Mouse (Mus musculus) MEL (cell line): ENCODE data around the gene Card11. TPM values are rescaled to one million over a fixed set of nuclear protein-coding genes. Genes with fewer than 3 reads are reported as not detected.

Source experiments
- DNase-seq: peaks from one replicate; pipeline ENCODE4 v3.0.0; 2011; ENCODE audit warnings: low read depth, low spot score
- H3K27ac ChIP-seq: 2 replicates; pipeline ENCODE4 v1.5.1; 2012; ENCODE audit warnings: low read depth, mild to moderate bottlenecking, control low read depth, low read length, moderate library complexity; ENCODE audit not compliant: control insufficient read depth
- H3K27me3 ChIP-seq, 2 experiments: fragments of 150-350 bp in 1 of 2; sonication (generic) in 1 of 2; 2 replicates each; pipeline ENCODE4 v1.6.1; 2012; ENCODE audit warnings: low read length in 2 of 2, mild to moderate bottlenecking in 2 of 2, improper control_type of control experiment in 1 of 2, moderate library complexity in 1 of 2; ENCODE audit not compliant: insufficient read depth in 2 of 2, control insufficient read depth in 1 of 2
- H3K36me3 ChIP-seq, 2 experiments: 2 replicates each; pipeline ENCODE4 v1.6.1; 2012 to 2014; ENCODE audit warnings: low read length in 2 of 2, improper control_type of control experiment in 1 of 2, inconsistent platforms in 1 of 2, mild to moderate bottlenecking in 1 of 2; ENCODE audit not compliant: insufficient read depth in 2 of 2, control insufficient read depth in 1 of 2
- H3K4me1 ChIP-seq, 2 experiments: fragments of 150-350 bp in 1 of 2; sonication (generic) in 1 of 2; 2 replicates each; pipeline ENCODE4 v1.6.1; 2012; ENCODE audit warnings: low read length in 2 of 2, improper control_type of control experiment in 1 of 2, mild to moderate bottlenecking in 1 of 2; ENCODE audit not compliant: insufficient read depth in 2 of 2, control insufficient read depth in 1 of 2
- H3K4me3 ChIP-seq, 2 experiments: fragments of 150-350 bp in 1 of 2; sonication (generic) in 1 of 2; 2 replicates each; pipeline ENCODE4 v1.5.1; 2012; ENCODE audit warnings: low read depth in 2 of 2, low read length in 2 of 2, mild to moderate bottlenecking in 2 of 2, moderate library complexity in 2 of 2, control low read depth in 1 of 2, improper control_type of control experiment in 1 of 2; ENCODE audit not compliant: control insufficient read depth in 1 of 2, insufficient read depth in 1 of 2
- H3K79me2 ChIP-seq: 2 replicates; pipeline ENCODE4 v1.6.1; 2012; ENCODE audit warnings: mild to moderate bottlenecking, low read length, moderate library complexity; ENCODE audit not compliant: control insufficient read depth, poor library complexity, insufficient read depth
- H3K9ac ChIP-seq: 2 replicates; pipeline ENCODE4 v1.6.1; 2012; ENCODE audit warnings: low read depth, mild to moderate bottlenecking, control low read depth, low read length, moderate library complexity; ENCODE audit not compliant: control insufficient read depth, poor library complexity, severe bottlenecking
- H3K9me3 ChIP-seq: fragments of 150-350 bp; sonication (generic); replicated peaks from 2 replicates; pipeline ENCODE4 v1.6.1; 2012; ENCODE audit warnings: mild to moderate bottlenecking, low read length, improper control_type of control experiment, moderate library complexity; ENCODE audit not compliant: insufficient read depth
- BHLHE40 ChIP-seq: IDR thresholded peaks from 2 replicates; pipeline ENCODE4 v1.6.1; 2012; ENCODE audit warnings: low read depth, mild to moderate bottlenecking, inconsistent platforms, low read length, improper control_type of control experiment, borderline replicate concordance
- CHD2 ChIP-seq: IDR thresholded peaks from 2 replicates; pipeline ENCODE4 v1.6.1; 2011; ENCODE audit warnings: low read length, improper control_type of control experiment
- CTCF ChIP-seq, 3 experiments: IDR thresholded peaks in 2 of 3; conservative IDR thresholded peaks in 1 of 3; 2 replicates each; pipeline ENCODE4 v1.5.1; 2011 to 2012; ENCODE audit warnings: low read length in 3 of 3, low read depth in 2 of 3, mild to moderate bottlenecking in 2 of 3, improper control_type of control experiment in 1 of 3, inconsistent platforms in 1 of 3, mixed read lengths in 1 of 3, moderate library complexity in 1 of 3; ENCODE audit not compliant: control insufficient read depth in 1 of 3, insufficient read depth in 1 of 3, poor library complexity in 1 of 3, severe bottlenecking in 1 of 3
- E2F4 ChIP-seq: IDR thresholded peaks from 2 replicates; pipeline ENCODE4 v1.6.1; 2011; ENCODE audit warnings: low read depth, low read length, improper control_type of control experiment, borderline replicate concordance
- ELF1 ChIP-seq: IDR thresholded peaks from 2 replicates; pipeline ENCODE4 v1.6.1; 2014; ENCODE audit warnings: low read depth, mild to moderate bottlenecking, inconsistent platforms, low read length, improper control_type of control experiment, moderate library complexity
- ETS1 ChIP-seq: IDR thresholded peaks from 2 replicates; pipeline ENCODE4 v1.6.1; 2012; ENCODE audit warnings: low read depth, mild to moderate bottlenecking, inconsistent platforms, low read length, improper control_type of control experiment, moderate library complexity
- GABPA ChIP-seq: IDR thresholded peaks from 2 replicates; pipeline ENCODE4 v1.6.1; 2012; ENCODE audit warnings: low read depth, mild to moderate bottlenecking, inconsistent platforms, low read length, improper control_type of control experiment, moderate library complexity
- MEF2A ChIP-seq: IDR thresholded peaks from 2 replicates; pipeline ENCODE4 v1.6.1; 2014; ENCODE audit warnings: low read depth, mild to moderate bottlenecking, inconsistent platforms, low read length, improper control_type of control experiment; ENCODE audit not compliant: poor library complexity, insufficient replicate concordance, severe bottlenecking; ENCODE audit errors: extremely low read depth
- NELFE ChIP-seq: IDR thresholded peaks from 2 replicates; pipeline ENCODE4 v1.6.1; 2011; ENCODE audit warnings: low read depth, low read length, improper control_type of control experiment
- POLR2A ChIP-seq, 2 experiments: IDR thresholded peaks; 2 replicates each; pipeline ENCODE4 v1.6.1; 2011 to 2012; ENCODE audit warnings: low read length in 2 of 2, mild to moderate bottlenecking in 2 of 2, control low read depth in 1 of 2, improper control_type of control experiment in 1 of 2, low read depth in 1 of 2, moderate library complexity in 1 of 2; ENCODE audit not compliant: control insufficient read depth in 1 of 2, insufficient read depth in 1 of 2, poor library complexity in 1 of 2
- POLR2AphosphoS2 ChIP-seq: IDR thresholded peaks from 2 replicates; pipeline ENCODE4 v1.6.1; 2011; ENCODE audit warnings: low read length, improper control_type of control experiment
- RCOR1 ChIP-seq: IDR thresholded peaks from 2 replicates; pipeline ENCODE4 v1.6.1; 2012; ENCODE audit warnings: low read depth, mild to moderate bottlenecking, inconsistent platforms, low read length, improper control_type of control experiment
- TAL1 ChIP-seq: IDR thresholded peaks from 2 replicates; pipeline ENCODE4 v1.6.1; 2012; ENCODE audit warnings: mild to moderate bottlenecking, inconsistent platforms, low read length, moderate library complexity, mixed read lengths
- TBP ChIP-seq: IDR thresholded peaks from 2 replicates; pipeline ENCODE4 v1.8.0; 2011; ENCODE audit warnings: low read depth, low read length, improper control_type of control experiment
- ZC3H11A ChIP-seq: IDR thresholded peaks from 2 replicates; pipeline ENCODE4 v1.6.1; 2012; ENCODE audit warnings: low read depth, mild to moderate bottlenecking, inconsistent platforms, low read length, improper control_type of control experiment
- ZKSCAN1 ChIP-seq: IDR thresholded peaks from 2 replicates; pipeline ENCODE4 v1.6.1; 2012; ENCODE audit warnings: low read depth, mild to moderate bottlenecking, inconsistent platforms, low read length, improper control_type of control experiment, moderate library complexity
- ZMIZ1 ChIP-seq: IDR thresholded peaks from 2 replicates; pipeline ENCODE4 v1.6.1; 2012; ENCODE audit warnings: low read depth, mild to moderate bottlenecking, inconsistent platforms, low read length, improper control_type of control experiment, moderate library complexity
- ZNF384 ChIP-seq: IDR thresholded peaks from 2 replicates; pipeline ENCODE4 v1.6.1; 2012; ENCODE audit warnings: low read depth, mild to moderate bottlenecking, inconsistent platforms, low read length, improper control_type of control experiment
- polyA plus RNA-seq, 2 experiments: library from polyadenylated mRNA; stranded (reverse) in 1 of 2; unstranded in 1 of 2; fragments of >175 nt in 1 of 2; fragments of >200 nt in 1 of 2; gene quantifications; 2 replicates each; pipeline versions ENCODE4 v1.2.1 to v1.2.4; 2012; ENCODE audit warnings: low replicate concordance in 2 of 2, low read depth in 1 of 2; ENCODE audit not compliant: insufficient read length in 2 of 2, insufficient read depth in 1 of 2, missing spikeins in 1 of 2
- total RNA-seq: library from RNA; depleted of rRNA; stranded (reverse); fragments of 300-350 nt; gene quantifications from 2 replicates; pipeline ENCODE4 v1.2.3, GENCODE M21; 2012

The Card11 gene
- total and polyA plus RNA-seq, 3 experiments = not detected

DNA sequence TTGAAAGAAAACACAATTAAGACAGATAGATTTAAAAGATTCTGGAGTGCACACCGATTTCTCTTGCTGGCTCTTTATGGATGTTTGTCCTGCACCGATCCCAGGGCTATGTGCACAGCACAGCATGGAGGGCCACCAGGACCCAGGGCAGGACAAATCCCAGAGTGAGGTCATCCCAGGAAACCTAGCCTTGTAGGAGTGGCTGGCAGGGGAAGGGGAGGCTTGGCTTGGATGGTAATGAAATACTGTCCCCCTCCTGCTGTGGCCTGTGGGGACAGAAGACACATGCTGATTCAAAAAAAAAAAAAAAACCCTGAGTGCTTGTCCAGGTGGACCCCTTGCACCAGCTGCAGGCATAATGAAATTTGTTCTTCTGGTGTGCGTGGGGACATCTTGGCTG, 64.5 kb downstream of the Card11 start:
- Histone ChIP-seq H3K36me3 (no peaks in the 10 kb centered on the region), H3K4me3 (no peak overlapping the region), H3K27me3 (no peaks in the 10 kb centered on the region), H3K9me3 (no peaks in the 10 kb centered on the region), H3K4me1 (no peaks in the 10 kb centered on the region), H3K9ac (no peak overlapping the region), H3K27ac (no peak overlapping the region), H3K79me2 (no peaks in the 10 kb centered on the region)
- TF ChIP-seq POLR2A (IDR thresholded peaks at IDR 0.05; ENCODE audit: control insufficient read depth in 1 of 2, insufficient read depth in 1 of 2, low read depth in 1 of 2, low read length in 2 of 2, poor library complexity in 1 of 2) = no peak
- no peak for TF ChIP-seq ZC3H11A
- TF ChIP-seq ZMIZ1 = no peak
- no peak for TF ChIP-seq POLR2AphosphoS2
- TF ChIP-seq CHD2 = no peak
- no peak for DNase-seq

- TF ChIP-seq CTCF (IDR thresholded peaks at IDR 0.05 in 2 of 3, conservative IDR thresholded peaks at IDR 0.05 in 1 of 3; ENCODE audit: control insufficient read depth in 1 of 3, insufficient read depth in 1 of 3, low read depth in 2 of 3, low read length in 3 of 3, poor library complexity in 1 of 3, severe bottlenecking in 1 of 3) = no peak
- no peak for TF ChIP-seq ELF1
- no peak for TF ChIP-seq CHD2
- no peak for TF ChIP-seq ETS1
- TF ChIP-seq TBP = no peak
- no peak for TF ChIP-seq RCOR1
- no peak for TF ChIP-seq BHLHE40
- no peak for TF ChIP-seq TAL1
- no peak for TF ChIP-seq ZKSCAN1
- no peak for TF ChIP-seq ZNF384
- TF ChIP-seq POLR2AphosphoS2 = no peak
- TF ChIP-seq MEF2A = no peak
- no peak for TF ChIP-seq GABPA
- no peak for TF ChIP-seq NELFE
- TF ChIP-seq E2F4 = no peak
These were observed 65.6 kb downstream of the Card11 start for GRCm38 (mm10) chr5:140934639-140935315.

More at GRCm38 (mm10) chr5:140934639-140935315, 65.6 kb downstream of the Card11 start:
- Histone ChIP-seq H3K4me1 (no peaks in the 10 kb centered on the region), H3K79me2 (no peaks in the 10 kb centered on the region), H3K4me3 (no peak overlapping the region), H3K9me3 (no peaks in the 10 kb centered on the region), H3K9ac (no peak overlapping the region), H3K27ac (no peak overlapping the region), H3K36me3 (no peaks in the 10 kb centered on the region), H3K27me3 (no peaks in the 10 kb centered on the region)
- no peak for DNase-seq
